Mouse (Mus musculus) thymus, postnatal 0 days (tissue): ENCODE measurements around the gene Mpzl3. TPM values are rescaled to one million over a fixed set of nuclear protein-coding genes. Genes with fewer than 3 reads are reported as not detected.

ENCODE experiments used
- DNase-seq: peaks from one replicate; pipeline ENCODE4 v3.0.0-alpha.2; 2015; ENCODE audit warnings: low spot score
- polyA plus RNA-seq: library from polyadenylated mRNA; unstranded; fragments of >200 nt; fragmentation: Nextera tagmentation; extraction: Ambion mirVana; gene quantifications from 2 replicates; pipeline ENCODE4 v1.2.1, GENCODE M21; 2015

Gene Mpzl3
- polyA plus RNA-seq, 1 experiment from 2014 or later: 8.9 TPM

DNA sequence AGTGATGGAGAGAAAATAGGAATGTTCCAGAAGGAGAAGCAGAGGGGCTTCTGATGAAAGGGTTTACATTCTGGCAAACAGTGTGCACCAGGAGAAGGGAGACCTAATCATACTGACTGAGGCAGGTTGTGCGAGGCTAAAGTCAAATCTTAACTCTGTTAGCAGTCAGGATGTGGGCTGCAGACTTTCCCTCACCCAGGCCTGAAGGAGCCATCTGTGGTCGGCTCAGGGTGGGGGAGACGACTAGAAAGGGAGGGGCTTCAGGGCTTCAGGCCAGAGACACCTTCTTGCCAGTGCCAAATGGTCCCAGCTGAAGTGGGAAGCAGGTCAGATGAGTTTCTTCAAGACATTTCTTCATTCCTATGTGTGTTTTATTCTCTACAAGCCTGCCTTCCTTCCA is 43.4 kb downstream of the Mpzl3 start:
- peak; percentile 73 for DNase-seq

DNA sequence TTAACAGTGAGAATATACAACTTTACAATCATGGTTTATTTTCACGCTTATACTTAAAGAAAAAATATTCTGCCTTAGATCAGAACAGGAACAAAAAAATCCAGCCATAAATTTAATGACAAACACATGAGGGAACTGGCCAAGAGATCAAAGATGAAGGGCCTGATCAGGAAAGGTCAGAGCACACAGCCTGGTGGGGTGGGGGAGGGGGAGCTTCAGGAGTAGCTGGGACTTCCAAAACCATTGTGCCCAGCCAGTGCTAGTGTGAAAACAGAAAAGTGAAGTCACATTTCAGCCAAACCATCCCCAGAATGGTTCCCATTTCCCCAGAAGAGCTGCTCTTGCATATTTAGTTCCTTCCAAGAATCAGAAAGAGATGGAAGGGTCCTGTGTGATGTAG is 47.5 kb downstream of the Mpzl3 start:
- no peak for DNase-seq

DNA sequence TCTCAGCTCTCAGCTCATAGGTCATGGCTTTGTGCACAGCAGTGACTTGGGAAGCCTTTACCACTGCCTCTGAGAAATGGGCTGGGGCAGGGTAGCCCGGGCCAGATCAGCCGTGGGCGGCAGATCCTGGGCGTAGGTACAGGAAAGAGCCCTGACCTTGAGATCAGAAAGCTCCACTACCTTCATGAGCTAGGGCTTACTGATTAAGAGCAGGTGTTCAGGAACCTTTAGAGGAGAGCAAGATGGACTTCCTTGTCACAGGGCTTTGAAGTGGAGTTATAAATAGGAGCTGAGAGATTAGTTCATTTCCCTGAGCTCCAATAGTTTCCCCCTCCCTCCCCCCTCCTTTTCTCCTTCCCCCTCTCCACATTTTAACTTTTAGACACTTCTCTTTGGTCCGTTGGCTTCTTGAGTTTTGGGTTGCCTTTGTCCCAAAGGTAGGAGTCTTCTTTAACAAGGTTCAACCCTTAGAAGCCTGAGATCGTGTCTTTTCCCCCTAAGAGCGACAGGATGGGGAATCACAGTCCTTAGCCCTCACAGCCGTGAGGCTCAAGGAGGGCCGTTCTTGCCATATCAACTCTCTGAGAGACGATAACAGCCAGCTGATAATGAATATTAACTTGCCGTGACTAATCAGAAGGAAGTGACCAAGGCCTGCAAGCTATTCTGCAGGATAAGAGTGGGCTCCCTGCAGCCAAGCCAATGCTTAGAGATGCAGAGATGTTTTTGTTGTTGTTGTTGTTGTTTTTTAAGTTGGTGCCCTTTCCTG is 48.4 kb downstream of the Mpzl3 start:
- no peak for DNase-seq

DNA sequence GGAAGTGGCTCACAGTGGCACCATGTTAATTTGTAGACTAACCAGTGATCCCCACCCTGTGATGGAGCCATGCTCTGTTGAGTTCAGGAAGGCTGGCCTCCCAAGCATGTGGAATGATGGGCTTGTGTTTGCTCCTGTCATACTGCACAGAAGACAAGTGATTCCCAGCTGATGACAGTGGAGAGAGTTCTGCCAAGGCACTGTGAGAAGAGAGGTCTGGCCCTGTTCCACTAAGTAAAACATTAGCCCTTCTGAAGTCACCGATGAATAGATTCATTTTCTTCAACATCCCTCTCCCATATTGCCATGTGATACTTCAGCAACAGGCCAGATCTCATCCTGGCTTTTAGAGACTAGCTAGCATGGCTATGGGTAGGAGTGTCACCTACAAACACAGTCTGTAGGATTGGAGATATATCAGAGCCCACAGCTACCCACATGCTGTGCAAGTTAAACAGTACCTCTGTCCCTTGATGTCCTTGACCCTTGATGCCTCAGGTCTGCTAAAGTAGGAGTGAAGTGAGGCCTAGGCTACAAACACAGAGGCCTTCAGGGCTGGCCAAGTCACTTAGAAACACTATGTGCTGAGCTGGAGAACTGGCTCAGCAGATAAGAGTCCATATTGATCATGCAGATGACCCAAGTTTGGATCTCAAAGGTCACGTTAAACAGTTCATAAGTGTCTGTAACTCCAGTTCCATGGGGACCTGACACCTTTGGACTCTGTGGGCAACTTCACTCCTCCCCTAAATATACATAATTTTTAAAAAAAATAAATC is 50.8 kb downstream of the Mpzl3 start:
- no peak for DNase-seq

DNA sequence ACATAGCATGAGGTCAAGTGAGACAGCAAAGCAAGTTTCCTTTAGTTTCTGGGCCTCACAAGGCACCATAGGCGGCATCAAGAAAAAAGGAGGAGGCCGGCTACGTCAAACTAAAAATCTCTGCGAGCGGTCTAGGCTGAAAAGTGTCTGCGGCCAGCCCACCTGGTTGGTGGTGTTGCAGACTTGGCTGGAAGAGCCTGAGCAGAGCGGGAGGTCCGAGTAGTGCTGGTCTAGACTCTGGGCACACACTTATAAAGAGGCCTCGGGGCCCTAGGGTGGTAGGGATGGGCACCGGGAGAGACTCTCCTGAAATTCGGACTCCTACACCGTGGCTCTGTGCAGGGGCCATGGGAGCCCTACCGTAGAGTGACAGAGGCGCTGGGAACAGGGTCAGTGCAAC is 60.7 kb downstream of the Mpzl3 start:
- DNase-seq: peak; percentile 21

DNA sequence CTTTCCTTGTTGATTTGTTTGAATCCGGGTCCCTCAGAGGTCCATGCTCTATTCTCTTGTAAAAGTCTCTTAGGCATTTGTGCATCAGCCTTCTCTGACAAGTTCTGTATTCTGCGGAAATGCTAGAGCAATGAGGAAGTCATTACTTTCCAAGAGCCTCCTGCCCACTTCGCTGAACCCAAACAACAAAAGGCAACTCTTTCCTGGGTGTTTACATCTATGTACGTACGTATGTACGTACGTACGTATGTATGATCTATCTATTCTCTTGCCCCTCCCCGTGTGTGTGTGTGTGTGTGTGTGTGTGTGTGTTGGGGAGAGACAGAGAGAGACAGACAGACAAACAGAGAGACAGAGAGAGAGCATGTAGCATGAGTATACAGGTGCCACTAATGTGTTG is 61.8 kb downstream of the Mpzl3 start:
- DNase-seq: peak; percentile 51

DNA sequence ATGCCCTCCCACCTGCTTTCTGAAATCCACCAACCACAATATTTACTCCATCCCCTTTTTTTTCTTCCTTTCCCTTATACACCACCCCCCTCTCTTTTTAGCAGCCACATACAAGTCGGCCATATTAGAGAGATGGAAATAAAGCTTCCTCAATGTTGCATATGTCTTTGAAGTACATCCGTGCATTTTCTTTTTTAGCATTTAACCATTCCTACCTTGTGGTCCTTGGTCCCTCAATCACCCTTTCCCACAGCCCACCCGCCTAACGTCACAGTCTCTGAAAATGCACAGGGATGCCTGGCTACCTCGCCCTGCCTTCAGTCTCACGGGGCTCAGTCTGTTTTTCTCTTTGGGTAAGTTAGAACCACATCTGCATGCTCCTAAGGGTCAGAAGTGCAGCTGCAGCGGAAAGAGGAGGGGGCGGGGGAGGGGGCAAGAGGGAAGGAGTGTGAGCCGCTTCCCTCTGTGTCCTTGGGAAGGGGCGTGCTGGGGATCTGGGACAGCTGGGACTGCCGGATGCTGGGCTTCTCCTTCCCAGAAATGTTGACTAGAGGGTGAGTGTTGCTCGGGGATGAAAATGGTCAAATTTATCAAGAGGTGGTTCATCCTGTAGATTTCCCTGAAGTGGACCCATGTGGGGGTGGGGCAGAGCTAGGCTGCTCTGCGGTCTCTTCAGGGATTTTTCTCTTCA is 62.9 kb downstream of the Mpzl3 start, which contains the start of gene Scn2b:
Gene Scn2b (plus strand): TSS at position 42 of the 691 bp plus-strand sequence.
- DNase-seq: peak; percentile 44

DNA sequence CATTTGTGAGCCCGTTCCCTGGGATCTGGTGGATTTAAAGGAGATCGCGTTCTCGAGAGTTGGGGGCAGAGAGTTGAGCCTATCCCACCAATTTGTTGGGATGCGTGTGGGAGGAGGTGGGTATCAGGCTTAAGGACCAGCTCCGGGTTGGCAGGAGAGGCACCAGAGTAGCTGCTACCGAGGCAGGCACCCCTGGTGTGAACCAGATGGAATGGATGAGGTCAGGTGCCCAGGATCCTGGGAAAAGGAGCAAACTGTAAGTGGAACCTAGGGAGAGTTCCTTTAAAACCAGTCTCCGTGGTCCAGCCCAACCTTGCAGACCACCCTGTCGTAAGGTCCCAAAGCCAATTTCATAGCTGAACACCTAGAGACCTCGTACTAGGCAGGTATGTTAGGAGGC is 63.6 kb downstream of the Mpzl3 start:
- DNase-seq: no peak

DNA sequence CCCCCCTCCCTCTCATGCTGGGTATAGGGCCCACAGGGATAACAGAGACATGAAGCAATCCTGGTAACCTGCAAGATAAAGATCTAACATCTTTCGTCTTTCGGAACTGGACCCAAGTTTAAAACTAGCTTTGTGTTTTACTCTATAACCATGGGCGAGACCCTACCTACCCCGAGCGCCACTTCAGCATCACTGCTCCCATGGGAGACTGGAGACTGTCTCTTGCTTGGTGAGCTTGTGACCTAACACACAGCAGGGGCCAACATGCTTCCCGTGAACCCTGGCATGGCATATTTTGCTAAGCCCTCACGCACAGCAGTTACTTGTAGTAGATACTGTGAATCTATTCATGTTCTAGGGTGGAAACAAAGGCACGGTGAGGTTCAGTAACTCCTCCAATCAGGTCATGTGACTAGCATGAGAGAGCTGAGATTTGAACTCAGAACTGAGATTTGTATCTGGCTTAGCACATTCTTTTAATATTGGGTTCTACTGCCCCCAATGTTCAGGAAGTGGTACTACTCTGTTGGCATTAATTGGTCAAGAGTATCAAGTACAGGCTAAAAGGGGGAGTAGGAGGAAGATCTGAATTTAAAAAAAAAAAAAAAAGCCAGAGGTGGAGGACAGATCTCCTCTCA is 64.4 kb downstream of the Mpzl3 start:
- DNase-seq: no peak

DNA sequence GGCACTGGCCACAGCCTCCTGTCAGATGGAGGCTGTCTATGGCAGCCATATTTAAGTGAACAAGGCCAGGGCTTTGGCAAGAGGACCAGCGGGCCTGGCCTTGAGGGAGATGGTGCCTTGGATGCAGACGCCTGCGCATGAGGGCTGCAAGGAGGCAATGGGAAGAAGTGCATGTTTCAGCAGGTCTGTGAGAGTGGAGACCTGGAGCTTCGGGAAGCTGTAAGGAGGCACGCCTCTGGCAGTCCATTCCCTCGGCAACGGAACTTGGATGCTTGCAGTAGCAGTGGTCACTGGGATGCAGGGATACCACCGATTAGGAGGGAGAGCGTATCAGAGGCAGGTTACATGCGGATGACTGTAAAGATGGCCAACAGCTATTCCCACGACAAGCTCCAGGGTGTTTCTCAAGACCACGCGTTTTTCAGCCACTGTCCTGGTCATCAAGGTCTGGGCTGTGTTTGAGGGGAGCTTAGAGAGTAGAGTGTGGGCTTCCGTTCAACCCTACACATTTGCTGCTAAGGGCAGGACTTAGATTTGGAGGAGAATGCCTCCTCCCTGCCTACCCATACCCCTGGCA is 65.1 kb downstream of the Mpzl3 start:
- no peak for DNase-seq

DNA sequence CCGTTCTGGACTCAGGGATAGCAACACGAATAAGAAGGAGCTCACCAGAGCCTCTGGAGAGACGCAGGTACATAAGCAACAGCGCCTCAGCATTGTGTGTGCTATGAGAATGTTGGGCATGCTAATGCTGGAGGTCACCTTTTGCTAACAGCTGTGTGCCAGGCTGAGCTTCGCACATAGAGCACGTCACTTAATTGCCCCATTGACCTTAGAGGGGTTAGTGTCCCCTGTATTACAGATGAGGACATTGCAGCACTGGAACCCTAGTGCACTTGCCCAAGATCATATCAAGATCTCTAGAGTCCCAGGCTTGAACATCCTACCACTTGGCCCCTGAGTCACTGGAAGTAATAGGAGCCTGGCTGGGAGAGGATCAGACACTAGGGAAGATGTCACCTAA is 65.6 kb downstream of the Mpzl3 start:
- DNase-seq: no peak

DNA sequence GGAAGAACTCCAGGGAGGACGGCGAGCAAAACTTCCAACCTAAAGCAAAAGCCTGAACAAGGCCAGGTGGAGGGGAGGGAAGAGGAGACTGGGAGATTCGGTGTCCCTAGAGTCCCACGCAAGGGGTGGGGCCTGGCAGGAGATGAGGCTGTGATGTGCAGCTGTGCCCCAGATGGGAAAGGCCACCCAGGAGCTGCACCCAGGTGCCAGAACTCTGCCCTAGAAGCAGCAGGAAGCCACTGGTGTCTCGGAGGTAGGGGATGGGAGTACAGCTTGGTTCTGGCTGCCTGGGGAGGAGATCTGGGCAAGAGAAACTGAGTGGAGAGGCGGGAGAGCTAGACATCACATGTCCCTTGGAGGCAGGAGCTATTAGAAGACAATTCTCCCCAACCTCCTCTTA is 66.0 kb downstream of the Mpzl3 start:
- DNase-seq: peak; percentile 84

DNA sequence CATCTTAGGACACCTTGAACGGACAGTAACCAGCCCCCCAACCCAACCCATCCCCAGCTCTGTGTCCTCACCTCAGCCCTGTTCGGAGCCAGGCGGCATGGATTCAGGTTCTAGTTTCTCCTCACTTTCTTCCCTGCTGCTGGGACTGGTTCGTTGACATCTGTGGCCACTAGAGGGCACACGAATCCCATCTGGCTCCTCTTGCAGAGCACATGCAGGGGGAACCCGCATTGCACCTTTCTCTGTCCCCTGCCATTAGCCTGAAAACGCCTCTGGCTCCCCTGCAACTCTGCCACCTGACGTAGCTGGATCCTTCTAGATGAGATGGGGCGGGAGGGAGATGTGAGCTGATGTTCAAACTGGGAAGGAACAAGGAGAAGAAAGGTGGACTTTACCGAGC is 66.8 kb downstream of the Mpzl3 start:
- peak; percentile 88 for DNase-seq

DNA sequence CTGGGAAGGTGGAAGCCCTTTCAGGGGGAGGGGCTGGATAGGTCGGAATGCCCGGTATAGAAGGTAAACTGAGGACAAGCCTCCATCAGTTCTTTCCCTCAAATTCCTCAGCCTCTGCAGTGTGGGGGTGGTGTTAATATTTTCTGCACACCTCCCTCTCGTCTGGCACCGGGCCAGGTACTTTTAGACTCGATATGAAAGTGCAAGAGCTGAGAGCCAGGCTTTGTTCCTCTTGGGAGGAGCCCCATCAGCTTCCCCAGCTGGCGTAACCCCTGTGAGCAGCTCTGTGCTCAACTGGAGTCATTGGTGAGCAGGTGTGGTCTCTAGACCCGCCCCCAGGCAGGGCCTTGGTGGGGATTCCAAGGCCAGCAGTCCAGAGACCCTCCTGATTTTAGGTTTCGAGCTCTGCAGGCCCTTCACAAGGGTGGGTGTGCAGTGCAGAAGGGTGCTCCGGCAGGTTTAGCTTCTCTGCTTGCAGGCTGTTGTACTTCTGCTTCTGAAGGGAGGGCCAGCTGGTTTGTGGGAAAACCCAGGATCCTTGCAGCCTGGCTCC is 67.3 kb downstream of the Mpzl3 start:
- peak; percentile 65 for DNase-seq

DNA sequence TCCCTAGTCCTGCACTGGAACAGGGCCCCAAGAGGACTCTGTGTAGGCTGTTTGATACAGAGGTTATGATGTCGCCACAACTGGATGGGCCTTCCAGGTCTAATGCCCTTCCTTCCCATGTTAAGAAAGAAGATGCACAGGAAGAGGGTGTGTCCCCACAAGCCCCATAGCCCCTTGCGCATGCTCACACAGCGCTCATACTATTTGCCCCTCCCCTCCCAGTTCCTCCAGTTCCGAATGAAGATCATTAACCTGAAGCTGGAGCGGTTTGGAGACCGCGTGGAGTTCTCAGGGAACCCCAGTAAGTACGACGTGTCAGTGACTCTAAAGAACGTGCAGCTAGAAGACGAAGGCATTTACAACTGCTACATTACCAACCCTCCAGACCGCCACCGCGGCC is 70.2 kb downstream of the Mpzl3 start:
- no peak for DNase-seq

DNA sequence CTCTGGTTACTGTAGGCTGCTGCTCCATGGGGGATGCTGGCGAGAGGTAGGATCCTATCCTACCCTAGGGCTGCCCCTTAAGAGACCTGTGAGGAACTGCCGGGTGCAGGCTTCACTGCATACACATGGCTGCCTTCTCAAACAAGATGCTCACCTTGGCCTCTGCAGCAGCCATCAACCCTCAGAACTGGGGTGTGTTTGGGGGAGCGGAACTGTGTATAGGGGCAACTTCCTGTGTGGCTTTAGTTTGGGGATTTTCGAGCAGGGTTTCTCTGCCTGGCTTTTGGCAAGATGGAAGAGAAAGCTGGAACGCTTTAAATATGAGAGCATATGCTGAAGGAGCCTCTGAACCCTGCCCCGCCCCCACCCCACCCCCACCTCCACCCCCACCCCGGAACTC is 72.0 kb downstream of the Mpzl3 start:
- peak; percentile 54 for DNase-seq

Other genes starting within 250 kb of the Mpzl3 start
- gene Kmt2a, start 173.9 kb upstream of the Mpzl3 start, polyA plus RNA-seq: 13.1 and 20.1 TPM in 2 replicates
- gene Atp5l, start 134.4 kb upstream of the Mpzl3 start, polyA plus RNA-seq: 971 and 1,014 TPM in 2 replicates
- gene Ube4a, start 89.6 kb upstream of the Mpzl3 start, polyA plus RNA-seq: 18.6 and 19.5 TPM in 2 replicates
- gene Cd3g, start 74.8 kb upstream of the Mpzl3 start, polyA plus RNA-seq: 973 and 1,015 TPM in 2 replicates
- gene Cd3d, start 73.4 kb upstream of the Mpzl3 start, polyA plus RNA-seq: 485 and 511 TPM in 2 replicates
- gene Cd3e, start 45.6 kb upstream of the Mpzl3 start, polyA plus RNA-seq: 511 and 576 TPM in 2 replicates
- gene Mpzl2, start 15.4 kb upstream of the Mpzl3 start, polyA plus RNA-seq: 5.9 and 7.4 TPM in 2 replicates
- gene Jaml, start 24.0 kb downstream of the Mpzl3 start, polyA plus RNA-seq: 7.2 and 8.1 TPM in 2 replicates
- gene Scn2b, start 62.6 kb downstream of the Mpzl3 start, polyA plus RNA-seq: 5.4 and 6.6 TPM in 2 replicates
- 8.0 and 9.1 TPM in 2 replicates for gene Scn4b, start 83.2 kb downstream of the Mpzl3 start, polyA plus RNA-seq
- gene BC049352, start 126.8 kb downstream of the Mpzl3 start, polyA plus RNA-seq: 0.57 and 0.82 TPM in 2 replicates
- 3.6 and 4.9 TPM in 2 replicates for gene Tmprss4, start 148.9 kb downstream of the Mpzl3 start, polyA plus RNA-seq
- 6.0 and 6.6 TPM in 2 replicates for gene Il10ra, start 214.0 kb downstream of the Mpzl3 start, polyA plus RNA-seq